Mouse (Mus musculus) megakaryocyte, embryonic 14.5 days (primary cell): ENCODE measurements around the gene 1110017D15Rik.

Source experiments
- FLI1 ChIP-seq: IDR thresholded peaks from 2 replicates; pipeline ENCODE4 v1.6.1; 2012; ENCODE audit warnings: low read length, inconsistent platforms, mixed read lengths
- GATA1 ChIP-seq: IDR thresholded peaks from 3 replicates; pipeline ENCODE4 v1.6.1; 2012; ENCODE audit warnings: mixed read lengths, low read length, inconsistent platforms, borderline replicate concordance

DNA sequence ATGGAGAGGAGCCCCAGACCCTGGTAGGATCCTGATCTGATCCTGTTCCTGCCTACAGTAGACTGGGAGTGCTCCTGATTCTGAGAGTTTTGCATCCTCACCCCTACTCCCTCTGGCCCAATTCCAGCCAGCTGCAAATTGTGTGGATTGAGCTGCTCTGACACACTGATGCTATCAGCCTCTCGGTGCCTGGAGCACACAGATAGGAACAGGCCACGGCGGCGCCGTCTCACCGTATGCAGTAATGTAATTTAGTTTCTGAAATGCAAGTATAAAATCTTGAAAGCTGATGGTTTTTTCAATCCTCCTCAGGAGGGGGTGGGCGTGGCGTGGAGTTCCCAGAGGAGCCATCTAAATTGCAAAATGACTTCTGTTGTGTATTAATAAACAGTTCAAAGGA, 25.0 kb upstream of the 1110017D15Rik start:
- TF ChIP-seq GATA1 (no peak), FLI1 (no peak)
